Mouse (Mus musculus): Measurements from ENCODE around the gene Pcnt.

DNA sequence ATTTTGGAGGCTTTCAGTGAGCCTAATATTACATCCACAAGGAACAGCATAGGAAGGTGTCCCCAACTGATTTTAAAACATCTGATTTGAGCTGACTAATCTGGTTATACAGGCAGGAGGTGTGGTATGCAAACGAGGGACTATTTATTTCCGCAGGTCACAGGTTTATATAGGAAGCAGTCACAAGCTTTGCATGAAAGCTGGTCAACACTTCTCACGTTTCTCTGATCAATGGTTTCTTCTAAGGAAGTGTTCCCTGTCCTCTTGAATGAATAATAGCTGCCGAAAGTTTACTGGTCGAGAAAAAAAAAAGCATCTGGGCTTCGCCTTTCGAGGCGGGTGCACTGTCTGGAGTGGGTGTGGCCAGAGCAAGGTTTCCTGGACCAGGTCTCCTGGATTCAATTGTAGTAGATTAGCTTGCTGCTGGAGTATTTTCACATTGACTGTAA is 96.5 kb downstream of the Pcnt start:
- TF ChIP-seq POLR2A (IDR thresholded peaks at IDR 0.05; ENCODE audit: low read depth, low read length): no peak
- TF ChIP-seq CTCF (IDR thresholded peaks at IDR 0.05; ENCODE audit: extremely low read depth, insufficient read length, insufficient replicate concordance, low read depth, low read length): no peak
